Mouse (Mus musculus): ENCODE results near the gene Urad.

DNA sequence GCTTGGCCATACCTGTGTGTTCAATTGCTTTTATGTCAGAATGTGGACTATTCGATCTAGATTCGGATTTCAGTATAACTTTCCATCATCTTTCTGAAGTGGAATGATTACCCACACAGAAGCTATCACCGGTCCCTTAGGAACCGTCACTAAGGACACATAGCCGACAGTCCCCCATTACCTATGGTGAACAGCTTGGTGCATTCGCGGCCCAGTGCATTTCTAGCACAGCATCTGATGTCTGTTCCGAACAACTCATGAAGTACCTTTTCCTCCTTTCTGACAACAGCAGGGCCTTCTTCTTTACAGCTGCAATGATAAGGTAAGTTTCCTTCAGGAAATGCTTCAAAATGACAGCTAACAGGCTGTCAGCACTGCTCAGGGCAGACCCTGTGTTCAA lies 48.0 kb upstream of the Urad start:
- TF ChIP-seq CTCF (IDR thresholded peaks at IDR 0.05) (no peak), EP300 (IDR thresholded peaks at IDR 0.05; ENCODE audit: insufficient read depth, low read depth, low read length) (no peak), POLR2A (IDR thresholded peaks at IDR 0.05; ENCODE audit: insufficient read depth, low read depth, low read length) (no peak)

Data from heart, adult 2 months (tissue).